Mouse (Mus musculus) C2C12 (cell line): Measurements from ENCODE around the gene Nfic.

ENCODE experiments used
- CEBPB ChIP-seq: IDR thresholded peaks from one replicate; pipeline ENCODE4 v1.6.1; 2011; ENCODE audit warnings: low read depth, mild to moderate bottlenecking, control low read depth, moderate library complexity
- CTCF ChIP-seq: IDR thresholded peaks from one replicate; pipeline ENCODE4 v1.5.1; 2011; ENCODE audit not compliant: control insufficient read depth, insufficient read depth, insufficient read length
- FOSL1 ChIP-seq: IDR thresholded peaks from one replicate; pipeline ENCODE4 v1.8.0; 2011; ENCODE audit warnings: mild to moderate bottlenecking, low read length; ENCODE audit not compliant: poor library complexity, insufficient read depth, severe bottlenecking
- MAX ChIP-seq: IDR thresholded peaks from one replicate; pipeline ENCODE4 v1.6.1; 2011; ENCODE audit warnings: mild to moderate bottlenecking, control low read depth
- MYOD1 ChIP-seq: IDR thresholded peaks from one replicate; pipeline ENCODE4 v1.6.1; 2011; ENCODE audit warnings: low read depth; ENCODE audit not compliant: control insufficient read depth, insufficient read length
- MYOG ChIP-seq: IDR thresholded peaks from one replicate; pipeline ENCODE4 v1.6.1; 2011; ENCODE audit not compliant: control insufficient read depth, insufficient read length; ENCODE audit errors: extremely low read depth
- USF1 ChIP-seq: IDR thresholded peaks from one replicate; pipeline ENCODE4 v1.6.1; 2011; ENCODE audit warnings: low read depth, mild to moderate bottlenecking, control low read depth, moderate library complexity

DNA sequence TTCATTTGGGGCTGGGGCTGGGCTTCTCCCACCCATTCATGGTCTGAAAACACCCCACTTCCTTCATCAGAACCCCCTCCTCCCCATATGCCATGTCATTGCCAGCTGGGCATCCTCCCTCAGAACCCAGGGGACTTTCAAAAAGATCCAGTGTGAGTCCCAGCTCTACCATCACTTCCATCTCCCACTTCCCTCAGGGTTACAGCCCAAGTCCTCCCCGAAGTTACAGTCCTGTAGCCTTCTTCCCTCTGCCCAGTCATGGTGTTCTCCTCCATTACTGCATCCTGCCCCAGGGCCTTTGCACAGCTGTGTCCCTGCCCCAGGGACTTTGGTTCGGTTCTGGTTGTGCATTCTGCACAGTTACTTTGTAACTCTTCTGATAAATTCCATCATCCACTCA is 1.3 kb downstream of the Nfic start:
- TF ChIP-seq CTCF, result no peak
- TF ChIP-seq USF1, result no peak
- TF ChIP-seq FOSL1, result no peak
- no peak for TF ChIP-seq CEBPB
- TF ChIP-seq MYOD1, result no peak
- no peak for TF ChIP-seq MAX
- no peak for TF ChIP-seq MYOG
